Comparison of ENCODE assay signal across 11 mouse cellular contexts in the genomic region with DNA sequence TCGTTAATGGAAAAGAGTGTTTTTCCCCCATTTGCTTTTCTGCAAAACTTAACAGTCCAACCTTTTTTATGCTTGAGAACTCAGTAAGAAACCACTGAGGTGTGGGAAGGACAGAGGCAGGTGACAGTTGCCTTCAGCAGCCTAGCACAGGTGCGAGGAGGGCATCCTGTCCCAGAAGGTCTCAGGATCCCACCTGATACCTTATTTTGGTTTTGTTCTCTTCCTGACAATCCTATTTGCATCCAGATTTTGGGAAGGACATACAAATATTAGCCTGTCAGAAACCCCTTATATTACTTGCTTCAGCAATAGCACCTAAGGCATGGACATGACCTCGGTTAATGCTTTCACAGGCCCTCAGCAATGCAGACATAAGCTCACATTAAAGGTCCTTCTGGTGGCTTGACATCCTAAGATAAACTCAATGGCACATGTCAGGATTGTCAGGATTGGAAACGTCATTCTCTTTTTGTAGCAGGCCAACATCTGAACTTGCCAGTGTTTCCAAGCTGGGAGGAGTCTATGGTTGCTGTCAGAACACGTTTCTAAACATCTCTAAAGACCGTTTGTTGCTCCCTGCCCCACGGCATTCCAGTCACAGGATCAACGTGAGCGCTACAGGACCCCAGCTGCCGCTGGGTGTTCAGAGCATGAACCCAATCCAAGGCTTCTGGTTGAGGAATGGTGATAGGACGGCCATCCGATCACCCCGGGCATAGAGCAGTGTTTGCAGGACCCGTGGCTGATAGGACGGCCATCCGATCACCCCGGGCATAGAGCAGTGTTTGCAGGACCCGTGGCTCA. TPM values are rescaled to one million over a fixed set of nuclear protein-coding genes. Genes with fewer than 3 reads are reported as not detected.
A peak's percentile ranks its signal among the peaks of the same experiment; 100 is the strongest.
DNase-seq lines count a peak whose midpoint lies in the region; ATAC-seq and TF ChIP-seq lines count a peak whose summit lies in the region.
"Had no signal": no experiment of that assay in that cellular context is flagged by ENCODE, and none has a peak within 500 bp of the region (broad histone marks: within the 10 kb centered on the region; RNA-seq: fewer than 3 reads in every experiment).

No protein-coding gene starts in this region.

- H3K27ac ChIP-seq in heart, embryonic 10.5 days, result peak overlapping the region; percentile 36; the same call in 1 of the 2 replicates
- peak overlapping the region; percentile 96 for H3K27ac ChIP-seq in ES-Bruce4 (ENCODE audit: insufficient read depth, low read length)
- H3K27ac ChIP-seq in embryonic fibroblast, embryonic 13.5 days (ENCODE audit: insufficient read depth, low read length), result peak overlapping the region; percentile 98
- peak overlapping the region; percentile 100 for H3K27ac ChIP-seq in lung, postnatal 0 days (ENCODE audit: low read length)

- no peak overlapping the region; the same call in 1 of the 2 replicates for H3K9ac ChIP-seq in ES-Bruce4 (ENCODE audit: low read depth, poor library complexity, severe bottlenecking)
- peak overlapping the region; percentile 95 for H3K9ac ChIP-seq in lung, postnatal 0 days (replicated peaks; ENCODE audit: low read depth)

- H3K27me3 ChIP-seq in heart, embryonic 10.5 days (ENCODE audit: insufficient read depth, poor library complexity, severe bottlenecking), result no peaks in the 10 kb centered on the region
- H3K27me3 ChIP-seq in ES-Bruce4 (ENCODE audit: control insufficient read depth, insufficient read depth, low read length, poor library complexity, severe bottlenecking), result no peaks in the 10 kb centered on the region
- H3K27me3 ChIP-seq in lung, postnatal 0 days (replicated peaks; ENCODE audit: insufficient read depth, low read length), result no peaks in the 10 kb centered on the region

- no peaks in the 10 kb centered on the region for H3K9me3 ChIP-seq in heart, embryonic 10.5 days
- H3K9me3 ChIP-seq in ES-Bruce4 (replicated peaks; ENCODE audit: control insufficient read depth, insufficient read depth, low read length, poor library complexity, severe bottlenecking), result no peaks in the 10 kb centered on the region; the same call in 1 of the 2 replicates
- no peaks in the 10 kb centered on the region for H3K9me3 ChIP-seq in lung, postnatal 0 days (ENCODE audit: low read length)

- peak overlapping the region; percentile 55 for H3K4me2 ChIP-seq in lung, postnatal 0 days (replicated peaks; ENCODE audit: low read depth, low read length)

- peaks cover 68% of the 10 kb centered on the region for H3K4me1 ChIP-seq in heart, embryonic 10.5 days
- H3K4me1 ChIP-seq in ES-Bruce4 (ENCODE audit: control insufficient read depth, insufficient read depth, low read length), result peaks cover 3% of the 10 kb centered on the region
- no peaks in the 10 kb centered on the region for H3K4me1 ChIP-seq in embryonic fibroblast, embryonic 13.5 days (ENCODE audit: control insufficient read depth, insufficient read depth, low read length)
- peaks cover 12% of the 10 kb centered on the region; the same call in 1 of the 2 replicates for H3K4me1 ChIP-seq in lung, postnatal 0 days (ENCODE audit: insufficient read depth, low read depth, low read length)

- H3K4me3 ChIP-seq in heart, embryonic 10.5 days, result no peak overlapping the region
- no peak overlapping the region; the same call in 1 of the 2 replicates for H3K4me3 ChIP-seq in ES-Bruce4 (ENCODE audit: low read depth, low read length)
- H3K4me3 ChIP-seq in embryonic fibroblast, embryonic 13.5 days (ENCODE audit: insufficient read depth, low read length), result peak overlapping the region; percentile 80
- peak overlapping the region; percentile 63 for H3K4me3 ChIP-seq in lung, postnatal 0 days (ENCODE audit: low read depth, low read length)

- no peaks in the 10 kb centered on the region for H3K36me3 ChIP-seq in heart, embryonic 10.5 days
- no peaks in the 10 kb centered on the region for H3K36me3 ChIP-seq in ES-Bruce4 (ENCODE audit: control insufficient read depth, insufficient read depth, low read length, poor library complexity, severe bottlenecking)
- no peaks in the 10 kb centered on the region for H3K36me3 ChIP-seq in lung, postnatal 0 days (ENCODE audit: insufficient read depth, low read length)

- peak; percentile 27 for TF ChIP-seq POLR2A in ES-Bruce4 (IDR thresholded peaks at IDR 0.05; ENCODE audit: insufficient read depth, low read length)
- peak; percentile 75 for TF ChIP-seq POLR2A in embryonic fibroblast, embryonic 13.5 days (IDR thresholded peaks at IDR 0.05; ENCODE audit: low read depth, low read length)

- DNase-seq in heart, embryonic 10.5 days (ENCODE audit: low spot score), result no peak
- DNase-seq in heart, postnatal 25 days (ENCODE audit: low spot score), result no peak
- DNase-seq in lung, postnatal 0 days (ENCODE audit: low spot score), result peak; percentile 90
- DNase-seq in thymus, postnatal 0 days (ENCODE audit: low spot score), result no peak
- DNase-seq in cerebellum, adult 9-10 months, result no peak
- DNase-seq: cerebellum, adult 11-12 months had no signal

- TF ChIP-seq CTCF in ES-Bruce4 (IDR thresholded peaks at IDR 0.05; ENCODE audit: low read depth, low read length), result no peak
- TF ChIP-seq CTCF in embryonic fibroblast, embryonic 13.5 days (IDR thresholded peaks at IDR 0.05; ENCODE audit: borderline replicate concordance, insufficient read depth, low read length), result no peak
- TF ChIP-seq CTCF in lung, postnatal 0 days (IDR thresholded peaks at IDR 0.05), result no peak

- WGBS in heart, embryonic 10.5 days, result 75% methylated on average over 18 of the region's 18 CpGs
- WGBS in lung, postnatal 0 days, result 47% methylated on average over 18 of the region's 18 CpGs

- intact Hi-C loops in heart, postnatal 25 days (cut with DNase I), result loop anchor here (2.0 kb wide), 1 partner anchor 13 kb away; no protein-coding TSS in a partner anchor

- peak; percentile 3 for ATAC-seq in lung, postnatal 0 days
- no peak for ATAC-seq in monocyte, adult 5-6 weeks (replicated peaks; ENCODE audit: insufficient number of reproducible peaks, low FRiP score, low TSS enrichment, poor library complexity, severe bottlenecking)
- ATAC-seq: forebrain, embryonic 16.5 days; hindbrain, embryonic 16.5 days had no signal

- no peak for TF ChIP-seq EP300 in ES-Bruce4 (IDR thresholded peaks at IDR 0.05; ENCODE audit: insufficient read depth, low read depth, low read length)
- peak; percentile 53 for TF ChIP-seq EP300 in lung, postnatal 0 days (IDR thresholded peaks at IDR 0.05)

RNA-seq across cellular contexts. Expression of a gene that starts 34.8 kb away (rescaled TPM):
- 40.6 and 46.3 TPM in 2 replicates for polyA plus RNA-seq in heart, embryonic 10.5 days (2016; fragmentation: Nextera tagmentation; extraction: Ambion mirVana)
- total RNA-seq in heart, postnatal 25 days (2021), result 10 to 100 TPM in 1 of 2 experiments, 1 to 10 TPM in 1; 8.9 to 11.1 TPM
- polyA plus RNA-seq in ES-Bruce4 (2011; ENCODE audit: insufficient read depth, insufficient read length, low read depth, missing spikeins), result 26.3 and 33.1 TPM in 2 replicates
- 24.9 and 35.7 TPM in 2 replicates for polyA plus RNA-seq in embryonic fibroblast, embryonic 13.5 days (2011; ENCODE audit: insufficient read length, low read depth, missing spikeins)
- 33.9 and 35.1 TPM in 2 replicates for polyA plus RNA-seq in lung, postnatal 0 days (2015; fragmentation: Nextera tagmentation; extraction: Ambion mirVana)
- 72.4 and 75.2 TPM in 2 replicates for polyA plus RNA-seq in thymus, postnatal 0 days (2015; fragmentation: Nextera tagmentation; extraction: Ambion mirVana)
- total RNA-seq in monocyte, adult 5-6 weeks (2017), result 32.8 to 50.6 TPM (median 34.5 TPM) in 3 replicates

RNA-seq across cellular contexts. Expression of a gene that starts 37.3 kb away (rescaled TPM):
- polyA plus RNA-seq in heart, embryonic 10.5 days (2016; fragmentation: Nextera tagmentation; extraction: Ambion mirVana), result 2.1 and 2.5 TPM in 2 replicates
- total RNA-seq in heart, postnatal 25 days (2021), result 1 to 10 TPM; 3.5 to 4.1 TPM
- 0.46 and 0.48 TPM in 2 replicates for polyA plus RNA-seq in ES-Bruce4 (2011; ENCODE audit: insufficient read depth, insufficient read length, low read depth, missing spikeins)
- polyA plus RNA-seq in embryonic fibroblast, embryonic 13.5 days (2011; ENCODE audit: insufficient read length, low read depth, missing spikeins), result 1.3 and 3.5 TPM in 2 replicates
- polyA plus RNA-seq in lung, postnatal 0 days (2015; fragmentation: Nextera tagmentation; extraction: Ambion mirVana), result 8.4 and 10.2 TPM in 2 replicates
- polyA plus RNA-seq in thymus, postnatal 0 days (2015; fragmentation: Nextera tagmentation; extraction: Ambion mirVana), result 11.4 and 14.6 TPM in 2 replicates
- 64.4 to 73.5 TPM (median 69.7 TPM) in 3 replicates for total RNA-seq in monocyte, adult 5-6 weeks (2017)

RNA-seq across cellular contexts. Expression of a gene that starts 53.7 kb away (rescaled TPM):
- 2.4 and 2.9 TPM in 2 replicates for polyA plus RNA-seq in heart, embryonic 10.5 days (2016; fragmentation: Nextera tagmentation; extraction: Ambion mirVana)
- under 1 TPM; 0.22 to 0.68 TPM for total RNA-seq in heart, postnatal 25 days (2021)
- polyA plus RNA-seq in ES-Bruce4 (2011; ENCODE audit: insufficient read depth, insufficient read length, low read depth, missing spikeins), result 1.9 and 3.6 TPM in 2 replicates
- polyA plus RNA-seq in embryonic fibroblast, embryonic 13.5 days (2011; ENCODE audit: insufficient read length, low read depth, missing spikeins), result 0.60 and 1.5 TPM in 2 replicates
- 1.3 and 1.5 TPM in 2 replicates for polyA plus RNA-seq in lung, postnatal 0 days (2015; fragmentation: Nextera tagmentation; extraction: Ambion mirVana)
- 3.3 and 4.1 TPM in 2 replicates for polyA plus RNA-seq in thymus, postnatal 0 days (2015; fragmentation: Nextera tagmentation; extraction: Ambion mirVana)
- total RNA-seq in monocyte, adult 5-6 weeks (2017), result 0.64 to 0.97 TPM (median 0.95 TPM) in 3 replicates

Comparison
In these comparisons a context has a peak if more than half of its experiments do, and no peak if none do; other contexts are left out.
1. H3K27ac ChIP-seq: peak in every context shown above with its lines; median percentile 100 in lung, postnatal 0 days; 98 in embryonic fibroblast, embryonic 13.5 days; 96 in ES-Bruce4; 36 in heart, embryonic 10.5 days.
2. H3K4me3 ChIP-seq: peak in embryonic fibroblast, embryonic 13.5 days (single experiment) and lung, postnatal 0 days (single experiment); none in heart, embryonic 10.5 days (single experiment) and ES-Bruce4 (single experiment).